Mouse (Mus musculus): Measurements from ENCODE around the gene Olfr229. TPM values are rescaled to one million over a fixed set of nuclear protein-coding genes. Genes with fewer than 3 reads are reported as not detected.
"Not testable (repeated sequence)": the region's sequence is repeated elsewhere in the genome, so short reads cannot be mapped to it uniquely, and the experiment has no call there.

Olfr229 gene
- polyA plus RNA-seq, 1 experiment from 2014 or later: not detected

GRCm38 (mm10) chr9:39937201-39937600 is 30.1 kb downstream of the Olfr229 start, which contains the start of gene Olfr974:
Gene Olfr974, plus strand, starts transcription at chr9:39937501.
- no peak within 1 kb of the TSS for H3K27ac ChIP-seq (ENCODE audit: low read length)
- no peak within 1 kb of the TSS for H3K4me2 ChIP-seq (replicated peaks; ENCODE audit: low read depth, low read length)
- TF ChIP-seq CTCF (IDR thresholded peaks at IDR 0.05) (no peak), EP300 (IDR thresholded peaks at IDR 0.05) (no peak)
- no peaks in the 10 kb centered on the region for H3K9me3 ChIP-seq (ENCODE audit: low read length)
- 83% methylated on average over 1 of the region's 1 CpGs for WGBS
- no peak within 1 kb of the TSS for H3K4me3 ChIP-seq (ENCODE audit: low read depth, low read length)
- no peak for ATAC-seq
- no peaks in the 10 kb centered on the region for H3K4me1 ChIP-seq (ENCODE audit: insufficient read depth, low read depth, low read length)
- H3K9ac ChIP-seq (replicated peaks; ENCODE audit: low read depth): no peak within 1 kb of the TSS
- no peaks in the 10 kb centered on the region for H3K36me3 ChIP-seq (ENCODE audit: insufficient read depth, low read length)
- no peak for DNase-seq (ENCODE audit: low spot score)
- no peaks in the 10 kb centered on the region for H3K27me3 ChIP-seq (replicated peaks; ENCODE audit: insufficient read depth, low read length)

DNA sequence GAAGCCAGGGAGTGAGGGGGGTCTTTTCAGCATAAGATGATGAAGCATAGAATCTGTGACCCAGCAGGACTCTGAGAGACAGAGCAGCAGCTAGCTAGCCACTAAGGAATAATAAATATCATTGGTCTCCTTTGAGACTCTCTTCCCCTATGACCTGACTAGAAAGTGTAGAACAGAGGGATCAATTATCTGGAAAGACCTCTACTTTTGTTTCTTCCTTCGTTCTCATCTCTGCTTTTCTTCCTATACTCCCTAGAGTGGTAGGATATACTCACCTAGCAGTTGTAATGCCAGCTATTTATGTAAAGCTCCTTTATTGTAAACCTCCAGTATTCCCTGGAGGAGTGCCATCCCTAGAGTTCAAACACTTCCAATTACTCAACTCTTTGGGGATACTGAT is 44.8 kb downstream of the Olfr229 start, which contains the start of gene Olfr975:
TSS of gene Olfr975 (minus strand) at position 101 of the 400 bp plus-strand sequence.
- Histone ChIP-seq H3K27me3 (replicated peaks; ENCODE audit: insufficient read depth, low read length) (no peaks in the 10 kb centered on the region), H3K4me3 (ENCODE audit: low read depth, low read length) (no peak within 1 kb of the TSS), H3K27ac (ENCODE audit: low read length) (no peak within 1 kb of the TSS), H3K9ac (replicated peaks; ENCODE audit: low read depth) (no peak within 1 kb of the TSS), H3K4me1 (ENCODE audit: insufficient read depth, low read depth, low read length) (no peaks in the 10 kb centered on the region), H3K4me2 (replicated peaks; ENCODE audit: low read depth, low read length) (no peak within 1 kb of the TSS), H3K36me3 (ENCODE audit: insufficient read depth, low read length) (no peaks in the 10 kb centered on the region), H3K9me3 (ENCODE audit: low read length) (no peaks in the 10 kb centered on the region)
- no peak for TF ChIP-seq EP300 (IDR thresholded peaks at IDR 0.05)
- 62% methylated on average over 1 of the region's 1 CpGs for WGBS
- DNase-seq (ENCODE audit: low spot score) (no peak), ATAC-seq (no peak)

DNA sequence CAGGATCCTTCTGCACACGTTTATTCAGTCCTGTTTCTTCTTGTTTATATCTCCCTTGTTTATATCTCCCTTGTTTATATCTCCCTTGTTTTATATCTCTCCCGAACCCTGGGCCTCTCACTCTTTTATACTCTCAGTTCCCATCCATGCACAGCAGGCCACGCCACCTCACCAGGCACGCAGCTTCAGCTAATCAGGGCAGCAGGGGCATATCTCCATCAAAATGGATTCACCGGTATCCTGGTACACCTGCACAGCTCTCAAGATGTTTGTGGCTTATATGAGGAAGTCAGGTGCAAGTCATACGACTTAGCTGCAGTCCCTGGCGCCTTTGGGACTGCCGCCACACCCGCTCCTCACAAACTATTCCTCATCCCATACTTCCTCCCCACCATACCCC is 53.9 kb downstream of the Olfr229 start, which contains the start of gene Olfr976:
TSS of gene Olfr976 (minus strand) at position 101 of the 400 bp plus-strand sequence.
- DNase-seq (ENCODE audit: low spot score); H3K4me3 ChIP-seq (ENCODE audit: low read depth, low read length): not testable (repeated sequence)
- 77% methylated on average over 7 of the region's 9 CpGs for WGBS

More for the DNA sequence above, 53.9 kb downstream of the Olfr229 start, which contains the start of gene Olfr976:
- H3K9ac ChIP-seq (replicated peaks; ENCODE audit: low read depth); H3K9me3 ChIP-seq (ENCODE audit: low read length); H3K4me1 ChIP-seq (ENCODE audit: insufficient read depth, low read depth, low read length); ATAC-seq; H3K36me3 ChIP-seq (ENCODE audit: insufficient read depth, low read length); H3K27ac ChIP-seq (ENCODE audit: low read length); H3K27me3 ChIP-seq (replicated peaks; ENCODE audit: insufficient read depth, low read length); H3K4me2 ChIP-seq (replicated peaks; ENCODE audit: low read depth, low read length): not testable (repeated sequence)

Other genes with a start within 250 kb of the Olfr229 start
- gene Olfr963, start 240.1 kb upstream of the Olfr229 start, polyA plus RNA-seq (2015; fragmentation: Nextera tagmentation; extraction: Ambion mirVana): not detected in 2 replicates
- not detected in 2 replicates for gene Olfr149, start 200.2 kb upstream of the Olfr229 start, polyA plus RNA-seq (2015; fragmentation: Nextera tagmentation; extraction: Ambion mirVana)
- gene Olfr965, start 196.0 kb upstream of the Olfr229 start, polyA plus RNA-seq (2015; fragmentation: Nextera tagmentation; extraction: Ambion mirVana): not detected in 2 replicates
- not detected in 2 replicates for gene Olfr150, start 176.4 kb upstream of the Olfr229 start, polyA plus RNA-seq (2015; fragmentation: Nextera tagmentation; extraction: Ambion mirVana)
- gene Olfr967, start 161.1 kb upstream of the Olfr229 start, polyA plus RNA-seq (2015; fragmentation: Nextera tagmentation; extraction: Ambion mirVana): not detected in 2 replicates
- gene Olfr968, start 124.1 kb upstream of the Olfr229 start, polyA plus RNA-seq (2015; fragmentation: Nextera tagmentation; extraction: Ambion mirVana): not detected in 2 replicates
- gene Olfr969, start 116.4 kb upstream of the Olfr229 start, polyA plus RNA-seq (2015; fragmentation: Nextera tagmentation; extraction: Ambion mirVana): not detected in 2 replicates
- not detected in 2 replicates for gene Olfr970, start 98.5 kb upstream of the Olfr229 start, polyA plus RNA-seq (2015; fragmentation: Nextera tagmentation; extraction: Ambion mirVana)
- gene Olfr971, start 70.5 kb upstream of the Olfr229 start, polyA plus RNA-seq (2015; fragmentation: Nextera tagmentation; extraction: Ambion mirVana): not detected in 2 replicates
- not detected in 2 replicates for gene Olfr972, start 40.9 kb upstream of the Olfr229 start, polyA plus RNA-seq (2015; fragmentation: Nextera tagmentation; extraction: Ambion mirVana)
- gene Olfr974, start 30.2 kb downstream of the Olfr229 start, polyA plus RNA-seq (2015; fragmentation: Nextera tagmentation; extraction: Ambion mirVana): not detected in 2 replicates
- gene Olfr975, start 44.7 kb downstream of the Olfr229 start, polyA plus RNA-seq (2015; fragmentation: Nextera tagmentation; extraction: Ambion mirVana): not detected in 2 replicates
- gene Olfr976, start 53.8 kb downstream of the Olfr229 start, polyA plus RNA-seq (2015; fragmentation: Nextera tagmentation; extraction: Ambion mirVana): not detected in 2 replicates
- gene Olfr978, start 84.8 kb downstream of the Olfr229 start, polyA plus RNA-seq (2015; fragmentation: Nextera tagmentation; extraction: Ambion mirVana): not detected in 2 replicates
- gene Olfr979, start 96.1 kb downstream of the Olfr229 start, polyA plus RNA-seq (2015; fragmentation: Nextera tagmentation; extraction: Ambion mirVana): not detected in 2 replicates
- not detected in 2 replicates for gene Olfr980, start 102.2 kb downstream of the Olfr229 start, polyA plus RNA-seq (2015; fragmentation: Nextera tagmentation; extraction: Ambion mirVana)
- gene Olfr981, start 114.1 kb downstream of the Olfr229 start, polyA plus RNA-seq (2015; fragmentation: Nextera tagmentation; extraction: Ambion mirVana): not detected in 2 replicates
- not detected in 2 replicates for gene Olfr982, start 166.5 kb downstream of the Olfr229 start, polyA plus RNA-seq (2015; fragmentation: Nextera tagmentation; extraction: Ambion mirVana)
- gene Olfr983, start 186.3 kb downstream of the Olfr229 start, polyA plus RNA-seq (2015; fragmentation: Nextera tagmentation; extraction: Ambion mirVana): not detected in 2 replicates
- gene Olfr984, start 206.9 kb downstream of the Olfr229 start, polyA plus RNA-seq (2015; fragmentation: Nextera tagmentation; extraction: Ambion mirVana): not detected in 2 replicates
- gene Olfr985, start 222.8 kb downstream of the Olfr229 start, polyA plus RNA-seq (2015; fragmentation: Nextera tagmentation; extraction: Ambion mirVana): not detected in 2 replicates
- gene Tmem225, start 240.8 kb downstream of the Olfr229 start, polyA plus RNA-seq (2015; fragmentation: Nextera tagmentation; extraction: Ambion mirVana): not detected in 2 replicates